Mouse (Mus musculus) forebrain, embryonic 13.5 days (tissue): ENCODE data around the gene Osbpl11. TPM values are rescaled to one million over a fixed set of nuclear protein-coding genes. Genes with fewer than 3 reads are reported as not detected.

Experiments
- ATAC-seq: fragments of 200-750 bp; cut with Nextera tagmentation; 2 replicates; pipeline ENCODE4 v1.8.0; 2017
- H3K27ac ChIP-seq: fragments of 300-500 bp; sonication (generic); 2 replicates; pipeline ENCODE4 v1.5.1; 2015; ENCODE audit warnings: inconsistent platforms, mild to moderate bottlenecking, moderate library complexity
- H3K27me3 ChIP-seq: fragments of 300-500 bp; sonication (generic); 2 replicates; pipeline ENCODE4 v1.6.1; 2015; ENCODE audit warnings: mild to moderate bottlenecking, inconsistent platforms
- H3K36me3 ChIP-seq: fragments of 300-500 bp; sonication (generic); 2 replicates; pipeline ENCODE4 v1.6.1; 2015; ENCODE audit warnings: mild to moderate bottlenecking, inconsistent platforms; ENCODE audit not compliant: poor library complexity, severe bottlenecking
- H3K4me1 ChIP-seq: fragments of 300-500 bp; sonication (generic); 2 replicates; pipeline ENCODE4 v1.6.1; 2015; ENCODE audit warnings: inconsistent platforms
- H3K4me2 ChIP-seq: fragments of 300-500 bp; sonication (generic); 2 replicates; pipeline ENCODE4 v1.6.1; 2015; ENCODE audit warnings: inconsistent platforms, mild to moderate bottlenecking, moderate library complexity
- H3K4me3 ChIP-seq: fragments of 300-500 bp; sonication (generic); 2 replicates; pipeline ENCODE4 v1.5.1; 2015; ENCODE audit warnings: mild to moderate bottlenecking, inconsistent platforms
- H3K9ac ChIP-seq: fragments of 300-500 bp; sonication (generic); 2 replicates; pipeline ENCODE4 v1.6.1; 2015; ENCODE audit warnings: mild to moderate bottlenecking, inconsistent platforms
- H3K9me3 ChIP-seq: fragments of 300-500 bp; sonication (generic); replicated peaks from 2 replicates; pipeline ENCODE4 v1.6.1; 2016; ENCODE audit warnings: inconsistent platforms
- WGBS: fragments of 180-500 bp; shearing (Covaris S2); methylation state at CpG from one replicate; pipeline ENCODE4 v1.1.7; 2015; 5-methylcytosine and 5-hydroxymethylcytosine counted together
- polyA plus RNA-seq: library from polyadenylated mRNA; unstranded; fragments of >200 nt; fragmentation: Nextera tagmentation; extraction: Ambion mirVana; gene quantifications from 2 replicates; pipeline ENCODE4 v1.2.1, GENCODE M21; 2015

Gene Osbpl11
- polyA plus RNA-seq, 1 experiment from 2014 or later: 14.7 TPM

DNA sequence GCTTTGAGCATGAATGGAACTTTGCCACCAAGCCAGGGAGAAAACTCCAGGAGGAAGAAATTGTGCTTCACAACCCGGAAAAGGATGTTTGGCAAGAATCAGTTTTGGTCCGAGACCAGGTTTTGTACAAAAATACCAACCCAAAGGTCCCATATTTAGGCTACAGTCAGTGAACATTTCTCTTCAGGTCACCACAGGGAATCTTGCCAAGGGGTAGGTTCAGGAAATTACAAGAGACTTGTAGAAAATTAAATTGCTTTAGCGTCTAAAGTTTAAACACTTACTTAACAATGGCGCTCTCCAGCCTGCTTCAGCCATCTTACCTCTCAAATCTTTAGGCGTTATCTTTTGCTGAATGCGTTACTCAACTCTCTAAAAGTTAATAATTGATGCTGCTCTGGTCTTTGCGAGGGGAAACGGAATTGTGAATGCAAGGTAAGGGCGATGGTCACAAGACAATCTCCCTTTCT lies 65.8 kb downstream of the Osbpl11 start:
- H3K27ac ChIP-seq: no peak overlapping the region
- WGBS: 27% methylated on average over 9 of the region's 9 CpGs

DNA sequence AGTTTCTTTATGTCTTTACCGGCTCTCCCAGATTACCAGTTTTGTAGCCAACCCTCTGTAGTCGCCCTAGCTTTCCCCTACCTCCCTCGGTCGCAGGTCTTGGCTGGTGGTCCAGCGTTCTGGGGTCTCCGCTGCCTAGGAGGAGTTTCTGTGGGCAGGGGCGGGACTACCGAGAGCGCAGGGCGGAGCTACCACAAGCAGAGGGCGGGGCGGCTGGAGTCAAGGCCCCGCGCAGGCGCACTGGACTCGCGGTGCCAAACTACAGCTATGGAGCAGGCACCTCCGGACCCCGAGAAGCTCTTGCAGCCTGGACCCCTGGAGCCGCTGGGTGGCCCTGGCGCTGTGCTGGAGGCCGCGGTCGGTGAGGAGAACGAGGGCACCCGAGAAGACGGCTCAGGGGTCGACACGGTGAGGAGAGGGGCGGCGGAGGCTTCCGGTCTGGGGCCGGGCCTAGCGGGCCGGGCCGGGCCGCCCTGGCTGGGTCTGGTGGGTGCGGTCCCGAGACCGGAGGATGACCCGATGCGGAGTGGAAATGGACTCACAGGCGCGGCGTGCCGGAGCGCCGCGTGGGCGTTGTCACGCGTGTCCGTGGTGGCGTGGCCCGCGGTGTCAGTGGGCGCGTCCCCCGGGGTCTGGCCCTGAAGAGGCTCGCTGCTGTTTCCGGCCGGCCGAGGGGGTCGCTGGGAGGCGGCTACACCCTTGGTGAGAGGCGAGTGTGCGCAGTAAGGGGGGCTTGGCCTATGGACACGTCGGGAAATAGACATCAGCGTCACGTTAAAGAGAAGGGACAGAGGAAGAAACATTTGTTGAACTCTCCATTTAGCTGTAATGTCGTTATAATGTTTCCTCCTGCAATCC lies 66.6 kb downstream of the Osbpl11 start, which contains the start of gene Snx4:
Snx4 (plus strand) TSS at position 249 of the 858 bp plus-strand sequence.
- no peaks in the 10 kb centered on the region for H3K9me3 ChIP-seq
- peak within 1 kb of the TSS; percentile 97 for H3K4me3 ChIP-seq
- under 1% methylated on average over 66 of the region's 72 CpGs for WGBS
- H3K36me3 ChIP-seq: no peaks in the 10 kb centered on the region; the same call in 1 of the 2 replicates
- no peaks in the 10 kb centered on the region for H3K27me3 ChIP-seq
- H3K4me1 ChIP-seq: peaks cover 18% of the 10 kb centered on the region
- H3K27ac ChIP-seq: peak within 1 kb of the TSS; percentile 59
- H3K9ac ChIP-seq: peak within 1 kb of the TSS; percentile 95
- H3K4me2 ChIP-seq: peak within 1 kb of the TSS; percentile 76
- ATAC-seq: peak; percentile 97

More for the DNA sequence above, 65.8 kb downstream of the Osbpl11 start:
- Histone ChIP-seq H3K4me1 (peaks cover 18% of the 10 kb centered on the region), H3K36me3 (no peaks in the 10 kb centered on the region; the same call in 1 of the 2 replicates), H3K27me3 (no peaks in the 10 kb centered on the region), H3K9ac (peak overlapping the region; percentile 95), H3K4me2 (peak overlapping the region; percentile 76), H3K9me3 (no peaks in the 10 kb centered on the region), H3K4me3 (peak overlapping the region; percentile 97)
- no peak for ATAC-seq

DNA sequence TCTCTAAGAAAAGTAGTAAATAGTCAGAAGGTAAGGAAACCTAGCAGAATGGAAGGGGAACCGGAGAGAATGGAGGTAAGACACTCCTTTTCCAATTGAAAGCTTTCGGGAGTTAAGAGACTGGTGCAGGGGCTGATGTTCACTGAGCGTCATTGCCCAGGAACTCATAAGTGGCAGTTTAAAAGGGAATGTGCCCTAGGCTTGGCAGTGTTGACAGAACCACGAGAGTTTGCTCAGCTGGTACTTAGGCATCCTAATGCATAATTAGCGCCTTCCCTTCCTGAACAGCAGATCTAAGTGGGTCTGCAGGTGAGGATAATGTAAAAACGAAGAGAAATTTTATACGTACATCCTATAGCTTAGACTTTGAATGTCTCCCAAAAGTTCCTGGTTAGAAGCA lies 70.7 kb downstream of the Osbpl11 start:
- H3K27me3 ChIP-seq: no peaks in the 10 kb centered on the region
- H3K36me3 ChIP-seq: no peaks in the 10 kb centered on the region
- no peak for ATAC-seq
- no peak overlapping the region for H3K4me3 ChIP-seq
- H3K4me1 ChIP-seq: peaks cover 14% of the 10 kb centered on the region
- no peak overlapping the region for H3K27ac ChIP-seq
- 82% methylated on average over 7 of the region's 7 CpGs for WGBS
- H3K9me3 ChIP-seq: no peaks in the 10 kb centered on the region
- no peak overlapping the region for H3K4me2 ChIP-seq
- no peak overlapping the region for H3K9ac ChIP-seq

DNA sequence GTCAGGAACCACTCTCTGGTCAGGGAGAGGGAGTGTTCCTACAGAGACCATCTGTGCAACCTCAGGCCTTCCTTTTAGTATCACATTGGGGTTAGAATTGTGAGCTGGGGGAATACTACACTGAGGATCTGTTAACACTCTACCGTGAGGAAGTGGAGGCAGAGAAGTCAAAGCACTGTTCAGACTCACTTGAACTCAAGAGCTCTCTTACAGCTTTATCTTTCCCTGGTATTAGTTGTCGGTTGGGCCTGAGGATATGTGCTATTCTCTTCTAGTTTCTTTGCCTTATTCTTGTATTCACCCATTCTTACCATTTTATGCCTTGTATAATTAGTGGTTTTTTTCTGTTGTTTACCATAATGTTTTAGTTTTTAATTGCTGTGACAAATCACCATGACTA lies 73.7 kb downstream of the Osbpl11 start:
- Histone ChIP-seq H3K9me3 (no peaks in the 10 kb centered on the region), H3K27me3 (no peaks in the 10 kb centered on the region), H3K4me2 (no peak overlapping the region), H3K36me3 (no peaks in the 10 kb centered on the region), H3K9ac (no peak overlapping the region), H3K4me1 (peaks cover 3% of the 10 kb centered on the region; the same call in 1 of the 2 replicates), H3K27ac (no peak overlapping the region), H3K4me3 (no peak overlapping the region)
- 88% methylated on average over 2 of the region's 2 CpGs for WGBS
- no peak for ATAC-seq

DNA sequence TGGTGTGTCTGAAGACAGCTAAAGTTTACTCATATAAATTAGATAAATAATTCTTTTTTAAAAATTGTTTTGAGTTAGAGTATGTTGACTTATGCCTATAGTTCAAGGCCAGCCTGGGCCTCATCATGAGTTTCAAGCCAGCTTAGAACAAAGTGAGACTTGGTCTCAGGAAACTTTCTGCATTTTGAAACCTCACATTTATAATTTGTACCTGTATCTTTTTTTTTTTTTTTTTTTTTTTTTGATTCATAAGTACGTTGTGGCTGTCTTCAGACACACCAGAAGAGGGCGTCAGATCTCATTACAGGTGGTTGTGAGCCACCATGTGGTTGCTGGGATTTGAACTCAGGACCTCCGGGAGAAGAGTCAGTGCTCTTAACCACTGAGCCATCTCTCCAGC lies 75.0 kb downstream of the Osbpl11 start:
- H3K4me1 ChIP-seq: no peaks in the 10 kb centered on the region; the same call in 1 of the 2 replicates
- H3K9ac ChIP-seq: no peak overlapping the region
- H3K27me3 ChIP-seq: no peaks in the 10 kb centered on the region
- H3K4me3 ChIP-seq: no peak overlapping the region
- ATAC-seq: no peak
- peaks cover 6% of the 10 kb centered on the region for H3K36me3 ChIP-seq
- WGBS: 78% methylated on average over 3 of the region's 3 CpGs
- no peaks in the 10 kb centered on the region for H3K9me3 ChIP-seq
- H3K27ac ChIP-seq: no peak overlapping the region
- no peak overlapping the region for H3K4me2 ChIP-seq

DNA sequence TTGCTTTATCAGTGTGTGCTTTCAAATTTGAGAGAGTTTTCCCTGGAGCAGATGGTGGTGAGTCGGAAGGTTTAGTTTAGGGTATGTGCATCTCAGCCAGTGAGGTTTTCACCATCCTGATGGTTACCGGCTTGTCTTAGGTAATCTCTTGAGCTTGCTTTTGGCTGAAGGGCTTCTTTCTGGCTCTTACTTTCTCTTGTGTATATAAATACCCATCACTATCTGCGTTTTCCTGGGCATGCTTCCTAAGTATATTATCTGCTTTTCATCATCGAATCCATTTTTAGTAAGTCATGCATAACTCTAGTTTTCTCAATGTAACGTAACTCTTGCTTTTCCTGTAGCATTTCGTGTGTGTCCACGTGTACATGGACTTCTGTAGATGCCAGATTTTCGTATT lies 76.0 kb downstream of the Osbpl11 start:
- H3K36me3 ChIP-seq: peaks cover 13% of the 10 kb centered on the region
- 93% methylated on average over 8 of the region's 8 CpGs for WGBS
- no peaks in the 10 kb centered on the region for H3K4me1 ChIP-seq
- H3K27me3 ChIP-seq: no peaks in the 10 kb centered on the region
- no peaks in the 10 kb centered on the region for H3K9me3 ChIP-seq
- no peak overlapping the region for H3K27ac ChIP-seq
- no peak overlapping the region for H3K4me3 ChIP-seq
- no peak for ATAC-seq
- no peak overlapping the region for H3K9ac ChIP-seq
- H3K4me2 ChIP-seq: no peak overlapping the region

DNA sequence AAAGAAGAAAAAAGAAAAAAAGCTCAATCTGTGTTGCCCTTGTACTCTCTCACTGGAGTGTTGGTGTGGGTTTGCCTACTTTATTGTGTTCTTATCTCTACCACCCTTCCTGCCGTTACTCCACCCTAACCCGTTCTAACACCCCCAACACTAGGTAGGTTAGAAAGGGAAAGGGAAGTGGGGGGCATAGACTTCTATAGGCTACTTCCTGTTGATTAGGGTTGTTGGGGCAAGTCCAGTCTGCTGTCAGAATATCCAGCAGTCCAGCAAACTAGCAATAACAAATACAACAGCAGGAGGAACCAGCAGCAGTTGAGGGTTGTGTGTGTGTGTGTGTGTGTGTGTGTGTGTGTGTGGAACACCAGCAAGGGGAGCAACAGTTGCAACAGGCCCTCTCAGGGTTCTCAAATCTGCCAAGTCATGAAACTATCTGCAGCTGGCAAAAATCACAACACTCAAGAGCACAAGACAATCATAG lies 76.8 kb downstream of the Osbpl11 start:
- H3K4me2 ChIP-seq: no peak overlapping the region
- no peak overlapping the region for H3K4me3 ChIP-seq
- H3K27ac ChIP-seq: no peak overlapping the region
- ATAC-seq: no peak
- H3K27me3 ChIP-seq: no peaks in the 10 kb centered on the region
- H3K36me3 ChIP-seq: peaks cover 20% of the 10 kb centered on the region
- 87% methylated on average over 2 of the region's 2 CpGs for WGBS
- no peaks in the 10 kb centered on the region for H3K4me1 ChIP-seq
- no peak overlapping the region for H3K9ac ChIP-seq
- H3K9me3 ChIP-seq: no peaks in the 10 kb centered on the region

DNA sequence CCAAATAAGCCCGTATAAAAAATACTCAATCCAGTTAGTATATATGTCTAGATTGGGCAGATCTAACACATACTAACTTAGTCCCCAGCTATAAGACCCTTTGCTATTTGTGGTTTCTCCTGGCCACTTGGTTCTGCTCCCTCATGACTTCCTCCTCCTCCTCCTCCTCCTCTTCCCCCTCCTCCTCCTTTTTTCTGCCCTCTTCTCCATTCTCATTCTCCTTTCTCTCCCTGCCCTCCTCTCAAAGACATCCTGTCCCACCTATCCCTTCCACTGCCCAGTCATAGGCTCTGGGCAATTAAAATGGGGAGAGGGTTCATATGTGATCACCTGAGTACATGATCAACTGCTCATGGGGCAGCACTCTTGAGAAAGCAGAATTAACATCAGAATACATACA lies 77.2 kb downstream of the Osbpl11 start:
- Histone ChIP-seq H3K27ac (no peak overlapping the region), H3K4me3 (no peak overlapping the region), H3K4me2 (no peak overlapping the region), H3K4me1 (no peaks in the 10 kb centered on the region), H3K27me3 (no peaks in the 10 kb centered on the region), H3K9me3 (no peaks in the 10 kb centered on the region), H3K36me3 (peaks cover 23% of the 10 kb centered on the region), H3K9ac (no peak overlapping the region)
- WGBS: 95% methylated on average over 1 of the region's 1 CpGs
- ATAC-seq: no peak

DNA sequence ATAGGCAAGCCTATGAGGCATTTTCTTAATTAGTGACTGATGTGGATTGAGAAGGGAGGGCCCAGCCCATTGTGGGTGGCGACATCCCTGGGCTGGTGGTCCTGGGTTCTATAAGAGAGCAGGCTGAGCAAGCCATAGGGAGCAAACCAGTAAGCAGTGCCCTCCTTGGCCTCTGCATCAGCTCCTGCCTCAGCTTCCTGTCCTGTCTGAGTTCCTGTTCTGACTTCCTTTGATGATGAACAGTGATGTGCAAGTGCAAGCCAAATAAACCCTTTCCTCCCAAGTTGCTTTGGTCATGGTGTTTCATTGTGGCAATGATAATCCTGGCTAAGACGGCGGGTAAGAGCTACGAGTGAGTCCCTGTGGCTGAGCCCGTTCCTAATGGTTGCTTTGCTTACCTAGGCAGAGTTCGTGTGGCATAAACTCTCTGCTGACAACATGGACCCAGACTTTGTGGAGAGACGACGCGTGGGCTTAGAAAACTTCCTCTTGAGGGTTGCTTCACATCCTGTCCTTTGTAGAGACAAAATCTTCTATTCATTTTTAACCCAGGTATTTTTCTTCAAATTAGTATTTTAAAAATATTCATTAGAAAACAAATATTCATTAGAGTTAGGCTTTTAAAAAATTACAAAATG lies 82.9 kb downstream of the Osbpl11 start:
- H3K9ac ChIP-seq: no peak overlapping the region
- H3K27ac ChIP-seq: no peak overlapping the region
- no peak overlapping the region for H3K4me2 ChIP-seq
- 91% methylated on average over 9 of the region's 9 CpGs for WGBS
- no peak for ATAC-seq
- no peak overlapping the region for H3K4me3 ChIP-seq
- no peaks in the 10 kb centered on the region for H3K4me1 ChIP-seq
- no peaks in the 10 kb centered on the region for H3K27me3 ChIP-seq
- no peaks in the 10 kb centered on the region for H3K9me3 ChIP-seq
- peaks cover 58% of the 10 kb centered on the region for H3K36me3 ChIP-seq

DNA sequence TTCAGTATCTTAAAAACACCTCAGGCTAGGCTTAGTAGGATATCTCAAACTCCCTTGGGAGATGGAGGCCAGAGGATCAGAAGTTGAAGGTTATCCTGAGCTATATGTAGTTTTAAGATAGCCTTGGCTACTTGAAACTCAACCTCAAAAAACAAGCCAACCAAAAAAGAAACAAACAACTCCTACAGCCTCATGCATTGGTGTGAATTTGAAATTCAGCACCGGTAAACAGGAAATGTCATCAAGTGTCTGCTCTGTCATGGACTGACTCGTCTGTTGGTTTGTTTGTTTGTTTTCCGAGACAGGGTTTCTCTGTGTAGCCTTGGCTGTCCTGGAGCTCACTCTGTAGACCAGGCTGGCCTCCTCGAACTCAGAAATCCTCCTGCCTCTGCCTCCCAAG lies 87.0 kb downstream of the Osbpl11 start:
- Histone ChIP-seq H3K27ac (no peak overlapping the region), H3K36me3 (peaks cover 61% of the 10 kb centered on the region), H3K4me3 (no peak overlapping the region), H3K4me1 (no peaks in the 10 kb centered on the region), H3K9ac (no peak overlapping the region), H3K4me2 (no peak overlapping the region), H3K9me3 (no peaks in the 10 kb centered on the region), H3K27me3 (no peaks in the 10 kb centered on the region)
- ATAC-seq: no peak
- 94% methylated on average over 4 of the region's 4 CpGs for WGBS

DNA sequence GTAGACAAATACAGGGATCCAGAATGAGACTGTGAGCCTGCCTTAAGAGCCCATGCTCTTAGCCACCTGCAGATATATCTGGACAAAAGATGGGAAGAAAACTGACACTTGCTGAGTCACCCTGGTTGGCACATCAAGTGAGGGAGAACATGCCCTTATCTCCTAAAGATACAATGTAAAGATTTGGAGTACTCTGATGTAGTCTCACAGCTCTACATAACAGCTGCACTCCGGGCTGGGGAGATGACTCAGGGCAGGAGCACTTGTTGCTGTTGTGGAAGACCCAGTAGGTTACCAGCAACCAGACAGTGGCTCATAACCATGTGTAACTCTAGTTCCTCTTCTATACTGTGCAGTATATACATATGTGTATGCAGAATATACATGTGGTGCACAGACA lies 98.2 kb downstream of the Osbpl11 start:
- H3K27me3 ChIP-seq: no peaks in the 10 kb centered on the region
- H3K4me3 ChIP-seq: no peak overlapping the region
- no peak for ATAC-seq
- 86% methylated on average over 1 of the region's 1 CpGs for WGBS
- H3K9me3 ChIP-seq: no peaks in the 10 kb centered on the region
- no peak overlapping the region for H3K27ac ChIP-seq
- peaks cover 65% of the 10 kb centered on the region for H3K36me3 ChIP-seq
- no peaks in the 10 kb centered on the region for H3K4me1 ChIP-seq
- H3K9ac ChIP-seq: no peak overlapping the region
- no peak overlapping the region for H3K4me2 ChIP-seq

DNA sequence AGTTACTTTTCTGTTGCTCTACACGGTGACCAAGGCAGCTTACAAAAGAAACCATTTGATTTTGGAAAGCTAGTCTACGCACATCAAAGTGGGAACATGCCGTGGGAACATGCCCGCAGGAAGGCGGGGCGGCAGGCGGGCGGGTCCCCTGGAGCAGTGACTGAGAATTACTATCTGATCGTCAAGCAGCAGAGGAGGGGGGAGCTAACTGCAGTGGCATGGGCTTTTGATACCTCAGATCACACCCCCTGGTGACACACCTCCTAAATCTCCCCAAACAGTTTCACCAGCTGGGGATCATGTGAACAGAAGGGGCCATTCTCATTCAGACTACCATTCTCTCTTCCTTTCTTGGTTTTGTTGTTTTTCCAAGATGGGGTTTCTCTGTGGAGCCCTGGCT lies 103.7 kb downstream of the Osbpl11 start:
- no peak for ATAC-seq
- H3K9ac ChIP-seq: no peak overlapping the region
- no peaks in the 10 kb centered on the region for H3K4me1 ChIP-seq
- no peak overlapping the region for H3K4me2 ChIP-seq
- no peaks in the 10 kb centered on the region for H3K27me3 ChIP-seq
- H3K4me3 ChIP-seq: no peak overlapping the region
- 88% methylated on average over 9 of the region's 9 CpGs for WGBS
- H3K27ac ChIP-seq: no peak overlapping the region
- peaks cover 9% of the 10 kb centered on the region; the same call in 1 of the 2 replicates for H3K9me3 ChIP-seq
- peaks cover 82% of the 10 kb centered on the region for H3K36me3 ChIP-seq
